Mouse (Mus musculus) kidney, adult 9 months (tissue): ENCODE results near the gene Gm8439.

Experiments
- DNase-seq: peaks from one replicate; pipeline ENCODE4 v3.0.0; 2022

Gene Gm8439

GRCm38 (mm10) chr4:120613691-120614329 is 25.3 kb downstream of the Gm8439 start:
- peak; percentile 22 for DNase-seq

DNA sequence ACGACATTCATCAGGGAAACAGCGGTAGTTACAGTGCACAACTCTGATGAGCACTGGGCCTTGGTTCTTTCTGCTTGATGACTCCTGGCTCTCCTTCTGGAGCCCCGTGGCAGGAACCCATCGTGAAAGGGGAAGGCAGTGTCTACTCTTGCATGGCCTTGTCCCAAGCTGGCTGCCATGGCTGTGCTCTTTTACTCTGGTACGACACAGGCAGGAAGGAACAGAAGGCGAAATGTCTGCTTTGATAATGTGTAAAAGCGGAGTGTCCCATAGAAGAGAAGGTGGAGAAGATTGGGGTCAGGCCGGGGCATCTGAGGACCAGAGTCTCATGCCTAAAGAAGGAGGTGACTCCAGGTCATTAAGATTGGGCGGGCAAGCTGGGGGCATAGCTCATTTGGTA is 26.1 kb downstream of the Gm8439 start:
- no peak for DNase-seq

DNA sequence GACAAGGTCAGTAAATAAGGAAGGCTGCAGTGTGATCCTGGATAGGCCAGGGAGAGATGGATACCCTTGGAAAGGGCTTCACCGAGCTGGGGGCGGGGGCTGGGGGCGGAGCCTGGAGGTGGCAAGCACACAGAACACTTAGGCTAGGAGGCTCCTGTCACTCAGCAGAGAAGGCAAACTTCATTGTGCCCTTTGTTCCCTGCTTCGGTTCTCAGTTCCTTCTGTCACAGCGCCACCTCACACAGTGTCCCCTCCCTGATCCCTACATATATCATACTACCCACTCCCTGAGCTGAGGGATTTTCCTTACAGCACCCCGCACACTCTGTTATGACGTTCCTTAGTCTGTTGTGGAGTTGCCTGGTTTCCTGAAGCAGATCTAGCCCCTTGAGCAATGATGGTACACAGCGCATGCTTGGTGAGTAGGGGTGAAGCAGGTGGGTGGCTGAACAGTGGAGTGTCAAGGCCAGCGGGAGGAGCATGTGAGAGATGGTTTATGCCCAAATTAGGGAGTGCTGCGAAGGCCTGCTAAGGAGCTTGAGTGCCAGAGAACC is 27.1 kb downstream of the Gm8439 start:
- DNase-seq: peak; percentile 28

- no peak for DNase-seq
These were observed 27.9 kb downstream of the Gm8439 start for GRCm38 (mm10) chr4:120616199-120617025.

DNA sequence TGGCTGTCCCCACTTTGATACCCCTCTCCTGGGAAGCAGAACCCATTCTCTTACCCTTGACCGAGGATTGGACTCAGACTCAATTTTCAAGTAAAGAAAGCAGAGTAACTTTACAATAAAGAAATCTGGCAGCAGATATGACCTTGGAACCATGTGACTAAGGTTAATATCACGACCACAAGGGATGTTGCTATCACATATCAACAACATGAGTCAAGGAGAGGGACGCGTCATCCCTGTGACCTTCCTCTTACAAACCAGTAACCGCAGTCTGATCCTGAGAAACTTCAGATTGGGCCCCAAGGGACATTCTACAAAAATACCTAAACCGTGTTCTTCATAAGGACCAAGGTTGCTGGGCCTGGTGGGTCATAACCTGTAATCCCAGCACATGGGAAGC is 39.2 kb downstream of the Gm8439 start:
- DNase-seq: no peak

DNA sequence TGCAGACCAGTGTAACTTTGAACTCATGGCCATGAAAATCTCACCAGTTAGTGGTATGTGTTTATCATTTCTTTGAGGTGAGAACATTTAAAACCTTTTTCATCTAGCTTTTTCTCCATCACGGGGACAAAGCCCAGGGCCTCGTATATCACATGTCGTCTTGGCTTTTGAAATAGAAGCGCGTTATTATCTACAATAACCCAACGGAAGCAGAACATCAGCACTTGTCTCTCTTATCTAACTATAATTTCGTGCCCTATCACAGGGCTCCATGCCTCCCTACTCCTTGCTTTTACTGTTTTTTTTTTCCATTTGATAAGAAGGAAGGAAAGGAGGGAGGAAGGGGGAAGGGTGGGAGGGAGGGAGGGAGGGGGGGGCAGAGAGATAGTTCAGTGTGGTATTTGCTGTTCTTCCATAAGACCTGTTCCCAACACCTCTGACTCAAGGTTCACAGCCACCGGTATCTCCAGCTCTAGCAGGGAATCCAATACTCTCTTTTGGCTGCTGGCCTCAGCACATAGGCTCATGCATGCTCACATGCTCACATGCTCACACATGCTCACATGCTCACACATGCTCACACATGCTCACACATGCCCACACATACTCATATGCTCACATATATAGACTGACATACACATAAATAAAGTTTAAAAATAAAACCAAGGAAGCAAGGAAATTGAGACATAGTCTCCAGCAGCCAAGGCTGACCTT is 41.8 kb downstream of the Gm8439 start:
- DNase-seq: no peak

DNA sequence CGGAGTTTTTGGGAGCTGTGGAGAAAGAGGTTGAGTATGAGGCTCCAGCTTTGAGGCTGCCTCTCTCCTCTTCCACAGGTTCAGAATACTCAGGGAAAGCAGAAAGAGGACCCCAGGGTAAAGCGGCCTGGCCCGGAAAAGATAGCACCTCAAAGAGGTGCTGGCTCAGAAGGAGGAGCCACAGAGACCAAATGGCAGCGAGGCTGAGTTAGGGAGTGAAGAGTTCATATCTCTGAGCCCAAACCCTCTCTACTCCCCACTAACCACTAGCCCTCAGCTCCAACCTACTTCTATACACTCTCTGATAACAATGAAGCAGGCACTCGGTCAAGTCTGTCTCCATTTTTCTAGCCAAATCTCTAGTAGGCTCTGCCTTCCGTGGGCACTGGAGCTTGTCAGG is 43.3 kb downstream of the Gm8439 start:
- DNase-seq: no peak

DNA sequence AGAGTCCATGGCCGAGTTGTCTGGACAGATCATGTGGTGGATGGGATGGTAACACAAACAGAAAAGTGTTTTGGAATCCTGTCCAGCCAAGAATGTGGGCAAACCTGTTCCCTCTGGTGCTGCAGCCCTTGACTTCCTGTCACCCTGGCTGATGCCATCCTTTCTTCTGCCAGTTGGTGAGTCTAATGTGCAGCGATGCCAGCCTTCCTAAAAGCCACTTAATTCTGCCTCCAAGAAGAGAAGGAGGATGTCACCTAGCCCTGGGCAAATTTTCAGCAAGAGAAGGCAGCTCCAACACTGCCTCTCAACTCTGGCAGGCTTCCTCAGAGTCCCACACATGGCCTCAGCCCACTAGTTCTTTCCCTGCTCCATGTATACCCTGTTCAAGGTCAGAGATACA is 46.8 kb downstream of the Gm8439 start:
- DNase-seq: no peak

DNA sequence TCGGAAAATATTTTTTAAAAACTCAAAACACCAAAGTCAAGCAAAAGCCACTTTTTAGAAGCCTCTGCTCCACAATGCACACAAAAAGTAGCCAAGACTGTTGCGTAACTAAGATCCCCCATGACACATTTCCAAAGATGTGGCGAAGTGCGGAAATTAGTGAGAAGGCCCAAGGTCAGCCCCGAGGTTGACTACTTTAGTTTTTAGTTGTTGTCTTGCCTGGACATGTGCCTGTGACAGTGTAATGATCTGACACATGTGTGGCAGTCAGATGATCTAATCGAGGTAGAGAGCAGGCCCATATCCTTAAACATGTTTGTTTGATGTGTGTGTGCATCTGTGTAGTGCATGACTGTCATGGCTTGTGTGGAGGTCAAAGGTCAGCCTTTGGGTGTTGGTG is 53.4 kb downstream of the Gm8439 start:
- DNase-seq: no peak

DNA sequence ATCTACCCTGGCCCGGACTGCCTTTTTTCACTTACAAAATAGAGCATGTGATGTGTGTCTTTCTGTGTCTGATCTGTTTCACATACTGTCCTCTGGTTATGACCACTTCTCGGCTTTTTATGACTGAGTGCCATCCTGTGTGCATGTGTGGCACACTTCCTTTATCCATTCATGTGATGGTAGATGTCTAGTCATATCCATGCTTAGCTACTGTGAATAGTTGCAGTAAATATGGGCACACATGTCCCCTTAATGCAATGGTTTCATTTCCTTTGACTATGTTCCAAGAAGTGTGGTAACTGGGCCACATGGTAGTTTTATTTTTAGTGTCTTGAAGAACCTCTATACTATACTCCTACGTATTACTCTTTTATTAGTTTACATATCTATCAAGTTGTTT is 55.4 kb downstream of the Gm8439 start:
- no peak for DNase-seq

GRCm38 (mm10) chr4:120649369-120650207 is 61.0 kb downstream of the Gm8439 start:
- no peak for DNase-seq

DNA sequence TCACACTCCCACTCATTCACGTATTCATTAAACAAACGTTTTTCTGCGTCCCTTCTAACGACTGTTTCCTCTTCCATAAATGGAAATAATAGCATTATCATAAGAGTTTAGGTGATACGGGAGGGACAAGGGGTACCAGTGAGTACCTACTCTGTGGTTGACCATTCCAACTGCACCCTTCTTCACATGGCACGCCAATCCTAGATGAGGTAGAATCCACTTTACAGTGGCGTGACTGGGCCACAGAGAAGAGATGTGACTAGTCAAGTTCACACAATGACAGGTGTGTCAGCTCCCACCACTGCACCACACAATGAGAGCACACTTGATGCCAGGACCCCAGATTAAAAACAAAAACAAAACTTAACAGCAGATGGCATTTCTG is 61.7 kb downstream of the Gm8439 start:
- DNase-seq: no peak

GRCm38 (mm10) chr4:120655898-120656297 is 67.4 kb downstream of the Gm8439 start:
- no peak for DNase-seq
